Mouse (Mus musculus) embryonic fibroblast, embryonic 13.5 days (primary cell): ENCODE results near the gene Pygl.

Experiments used
- CTCF ChIP-seq: IDR thresholded peaks from 2 replicates; pipeline ENCODE4 v1.5.1; 2011; ENCODE audit warnings: mild to moderate bottlenecking, control low read depth, low read length, moderate library complexity, borderline replicate concordance; ENCODE audit not compliant: insufficient read depth
- POLR2A ChIP-seq: IDR thresholded peaks from 2 replicates; pipeline ENCODE4 v1.6.1; 2011; ENCODE audit warnings: low read depth, mild to moderate bottlenecking, control low read depth, low read length, moderate library complexity

GRCm38 (mm10) chr12:70249616-70250157 lies 18.4 kb upstream of the Pygl start:
- no peak for TF ChIP-seq CTCF
- TF ChIP-seq POLR2A = no peak
